Mouse (Mus musculus): ENCODE results near the gene Traf1. TPM values are rescaled to one million over a fixed set of nuclear protein-coding genes. Genes with fewer than 3 reads are reported as not detected.

Gene Traf1
- polyA plus RNA-seq (2015; fragmentation: Nextera tagmentation; extraction: Ambion mirVana), result 0.08 and 0.13 TPM in 2 replicates

DNA sequence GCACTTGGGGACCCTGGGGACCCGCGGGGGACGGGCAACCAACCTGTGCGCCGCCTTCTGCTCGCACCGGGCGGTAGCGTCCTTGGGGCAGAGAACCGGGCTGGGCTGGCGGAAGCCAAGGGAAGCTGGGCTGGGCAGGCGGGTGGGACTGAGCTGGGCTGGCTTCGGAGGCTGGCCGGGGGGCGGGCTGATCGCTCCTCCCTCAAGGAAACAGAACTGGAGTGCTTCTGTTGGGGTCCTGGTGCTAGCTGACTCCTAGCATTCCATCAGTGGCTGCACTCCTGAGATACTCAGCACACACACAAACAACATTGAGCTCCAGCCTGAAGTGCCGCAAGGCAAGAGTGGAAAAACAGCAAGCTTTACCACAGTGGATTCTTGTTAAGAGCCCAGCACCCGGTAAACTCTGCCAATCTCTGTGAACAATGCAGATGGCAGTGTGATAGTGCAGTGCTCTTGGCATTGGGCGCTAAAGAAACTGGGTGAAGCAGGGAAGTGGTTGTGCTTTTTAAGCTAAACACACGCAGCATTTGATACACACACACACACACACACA is at the start of gene Traf1:
TSS of gene Traf1 (minus strand) at position 292 of the 556 bp plus-strand sequence.
- H3K4me1 ChIP-seq (ENCODE audit: control insufficient read depth, low read depth, low read length), result peaks cover 3% of the 10 kb centered on the region
- 8% methylated on average over 20 of the region's 20 CpGs for WGBS (ENCODE audit: insufficient replicate concordance)
- no peak within 1 kb of the TSS for H3K27ac ChIP-seq (ENCODE audit: low read length)
- H3K4me2 ChIP-seq (ENCODE audit: low read depth, low read length), result peak within 1 kb of the TSS; percentile 35; the same call in 1 of the 2 replicates
- H3K9ac ChIP-seq (ENCODE audit: low read depth, low read length), result no peak within 1 kb of the TSS
- peaks cover 6% of the 10 kb centered on the region; the same call in 1 of the 2 replicates for H3K27me3 ChIP-seq (ENCODE audit: control insufficient read depth, insufficient read depth, low read depth, low read length)
- H3K36me3 ChIP-seq (ENCODE audit: control insufficient read depth, insufficient read depth), result no peaks in the 10 kb centered on the region
- H3K4me3 ChIP-seq (ENCODE audit: low read depth, low read length), result peak within 1 kb of the TSS; percentile 2; the same call in 1 of the 2 replicates
- ATAC-seq (ENCODE audit: low read depth), result no peak
- no peaks in the 10 kb centered on the region for H3K9me3 ChIP-seq (replicated peaks; ENCODE audit: control insufficient read depth, low read length)

DNA sequence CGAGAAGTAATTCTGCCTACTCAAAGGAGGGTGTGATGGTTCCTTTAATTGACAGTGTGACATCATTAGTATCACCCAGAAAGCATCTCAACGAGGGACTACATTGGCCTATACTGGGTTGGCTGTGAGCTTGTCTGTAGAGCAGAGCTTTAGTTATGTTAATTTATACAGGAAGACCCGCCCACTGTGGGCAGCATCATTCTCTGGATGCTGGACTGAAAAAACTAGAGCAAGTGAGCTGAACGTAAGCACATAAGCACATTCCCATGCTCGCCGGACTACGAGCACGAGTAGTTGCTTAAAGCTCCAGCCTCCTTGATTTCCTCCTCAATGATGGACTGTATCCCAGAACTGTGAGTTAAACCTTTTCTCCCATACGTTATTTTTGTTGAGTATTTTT is 37.4 kb upstream of the Traf1 start:
- Histone ChIP-seq H3K36me3 (ENCODE audit: control insufficient read depth, insufficient read depth) (no peaks in the 10 kb centered on the region), H3K27me3 (ENCODE audit: control insufficient read depth, insufficient read depth, low read depth, low read length) (no peaks in the 10 kb centered on the region)
- 62% methylated on average over 9 of the region's 9 CpGs for WGBS (ENCODE audit: insufficient replicate concordance)

GRCm38 (mm10) chr2:34996506-34996905 is 34.9 kb upstream of the Traf1 start:
- 48% methylated on average over 5 of the region's 5 CpGs for WGBS (ENCODE audit: insufficient replicate concordance)
- no peaks in the 10 kb centered on the region for H3K36me3 ChIP-seq (ENCODE audit: control insufficient read depth, insufficient read depth)
- no peak overlapping the region for H3K9ac ChIP-seq (ENCODE audit: low read depth, low read length)
- no peak for ATAC-seq (ENCODE audit: low read depth)
- H3K4me1 ChIP-seq (ENCODE audit: control insufficient read depth, low read depth, low read length), result no peaks in the 10 kb centered on the region
- no peak overlapping the region for H3K27ac ChIP-seq (ENCODE audit: low read length)
- H3K27me3 ChIP-seq (ENCODE audit: control insufficient read depth, insufficient read depth, low read depth, low read length), result no peaks in the 10 kb centered on the region
- H3K4me2 ChIP-seq (ENCODE audit: low read depth, low read length), result no peak overlapping the region
- H3K4me3 ChIP-seq (ENCODE audit: low read depth, low read length), result no peak overlapping the region
- H3K9me3 ChIP-seq (replicated peaks; ENCODE audit: control insufficient read depth, low read length), result no peaks in the 10 kb centered on the region

More for the DNA sequence above, 37.4 kb upstream of the Traf1 start:
- no peaks in the 10 kb centered on the region for H3K9me3 ChIP-seq (replicated peaks; ENCODE audit: control insufficient read depth, low read length)
- H3K4me3 ChIP-seq (ENCODE audit: low read depth, low read length), result no peak overlapping the region
- H3K4me1 ChIP-seq (ENCODE audit: control insufficient read depth, low read depth, low read length), result no peaks in the 10 kb centered on the region
- no peak overlapping the region for H3K4me2 ChIP-seq (ENCODE audit: low read depth, low read length)
- no peak for ATAC-seq (ENCODE audit: low read depth)
- no peak overlapping the region for H3K27ac ChIP-seq (ENCODE audit: low read length)
- no peak overlapping the region for H3K9ac ChIP-seq (ENCODE audit: low read depth, low read length)

GRCm38 (mm10) chr2:34993696-34994356 is 32.3 kb upstream of the Traf1 start:
- Histone ChIP-seq H3K4me3 (ENCODE audit: low read depth, low read length) (no peak overlapping the region), H3K36me3 (ENCODE audit: control insufficient read depth, insufficient read depth) (no peaks in the 10 kb centered on the region), H3K9ac (ENCODE audit: low read depth, low read length) (no peak overlapping the region)

GRCm38 (mm10) chr2:34992729-34993695 is 31.4 kb upstream of the Traf1 start:
- H3K36me3 ChIP-seq (ENCODE audit: control insufficient read depth, insufficient read depth), result no peaks in the 10 kb centered on the region
- no peaks in the 10 kb centered on the region for H3K27me3 ChIP-seq (ENCODE audit: control insufficient read depth, insufficient read depth, low read depth, low read length)
- no peak overlapping the region for H3K4me2 ChIP-seq (ENCODE audit: low read depth, low read length)
- no peak overlapping the region for H3K27ac ChIP-seq (ENCODE audit: low read length)
- no peaks in the 10 kb centered on the region for H3K9me3 ChIP-seq (replicated peaks; ENCODE audit: control insufficient read depth, low read length)
- H3K4me1 ChIP-seq (ENCODE audit: control insufficient read depth, low read depth, low read length), result no peaks in the 10 kb centered on the region
- ATAC-seq (ENCODE audit: low read depth), result no peak
- no peak overlapping the region for H3K4me3 ChIP-seq (ENCODE audit: low read depth, low read length)
- 22% methylated on average over 9 of the region's 9 CpGs for WGBS (ENCODE audit: insufficient replicate concordance)
- H3K9ac ChIP-seq (ENCODE audit: low read depth, low read length), result no peak overlapping the region

More at GRCm38 (mm10) chr2:34993696-34994356, 32.3 kb upstream of the Traf1 start:
- WGBS (ENCODE audit: insufficient replicate concordance), result 61% methylated on average over 5 of the region's 5 CpGs
- Histone ChIP-seq H3K4me2 (ENCODE audit: low read depth, low read length) (no peak overlapping the region), H3K27ac (ENCODE audit: low read length) (no peak overlapping the region), H3K4me1 (ENCODE audit: control insufficient read depth, low read depth, low read length) (no peaks in the 10 kb centered on the region), H3K9me3 (replicated peaks; ENCODE audit: control insufficient read depth, low read length) (no peaks in the 10 kb centered on the region), H3K27me3 (ENCODE audit: control insufficient read depth, insufficient read depth, low read depth, low read length) (no peaks in the 10 kb centered on the region)
- ATAC-seq (ENCODE audit: low read depth), result no peak

DNA sequence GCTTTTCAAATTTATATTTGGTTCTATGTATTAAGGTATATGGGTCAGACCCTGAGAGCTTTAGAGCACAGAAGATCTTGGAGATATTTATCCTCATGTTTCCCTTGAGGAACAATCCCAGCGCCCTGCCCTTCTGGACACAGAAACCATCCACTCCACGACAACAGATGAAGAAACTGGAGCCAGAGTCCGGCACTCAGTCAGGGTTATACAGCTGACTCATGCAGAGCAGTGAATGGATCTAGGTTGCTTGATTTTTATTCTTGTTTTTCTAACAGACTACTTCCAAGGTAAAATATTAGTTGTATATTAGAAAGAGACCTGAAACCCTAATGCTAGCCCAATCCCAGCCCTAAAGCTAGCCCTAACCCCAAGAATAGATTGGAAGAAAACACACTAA is 30.4 kb upstream of the Traf1 start:
- H3K27ac ChIP-seq (ENCODE audit: low read length), result no peak overlapping the region
- no peak for ATAC-seq (ENCODE audit: low read depth)
- H3K4me1 ChIP-seq (ENCODE audit: control insufficient read depth, low read depth, low read length), result no peaks in the 10 kb centered on the region
- no peaks in the 10 kb centered on the region for H3K36me3 ChIP-seq (ENCODE audit: control insufficient read depth, insufficient read depth)
- no peaks in the 10 kb centered on the region for H3K9me3 ChIP-seq (replicated peaks; ENCODE audit: control insufficient read depth, low read length)
- no peak overlapping the region for H3K4me3 ChIP-seq (ENCODE audit: low read depth, low read length)
- no peak overlapping the region for H3K9ac ChIP-seq (ENCODE audit: low read depth, low read length)
- no peak overlapping the region for H3K4me2 ChIP-seq (ENCODE audit: low read depth, low read length)
- 56% methylated on average over 3 of the region's 3 CpGs for WGBS (ENCODE audit: insufficient replicate concordance)
- H3K27me3 ChIP-seq (ENCODE audit: control insufficient read depth, insufficient read depth, low read depth, low read length), result no peaks in the 10 kb centered on the region

DNA sequence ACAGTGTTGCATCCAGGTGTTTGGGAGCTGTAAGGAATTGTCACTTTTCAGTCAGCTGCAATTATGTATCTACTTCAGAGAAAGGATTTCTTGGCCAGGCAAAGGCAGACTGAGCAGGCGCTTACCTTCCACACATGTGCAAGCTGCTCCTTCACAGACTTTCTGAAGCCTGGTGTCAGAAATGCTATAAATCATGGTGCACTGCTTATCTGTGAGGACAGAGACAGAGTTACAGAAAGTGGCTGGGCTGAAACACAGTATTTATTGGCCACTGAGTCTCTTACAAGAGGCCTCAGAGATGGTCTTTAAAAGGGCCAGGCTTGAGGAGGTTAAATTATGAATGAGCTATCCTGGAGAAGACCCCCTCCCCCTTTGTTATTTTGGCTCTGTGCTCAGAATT is 28.2 kb upstream of the Traf1 start:
- H3K27ac ChIP-seq (ENCODE audit: low read length), result no peak overlapping the region
- ATAC-seq (ENCODE audit: low read depth), result no peak
- H3K4me3 ChIP-seq (ENCODE audit: low read depth, low read length), result no peak overlapping the region
- no peaks in the 10 kb centered on the region for H3K36me3 ChIP-seq (ENCODE audit: control insufficient read depth, insufficient read depth)
- no peak overlapping the region for H3K4me2 ChIP-seq (ENCODE audit: low read depth, low read length)
- H3K9me3 ChIP-seq (replicated peaks; ENCODE audit: control insufficient read depth, low read length), result no peaks in the 10 kb centered on the region
- H3K4me1 ChIP-seq (ENCODE audit: control insufficient read depth, low read depth, low read length), result no peaks in the 10 kb centered on the region
- WGBS (ENCODE audit: insufficient replicate concordance), result 59% methylated on average over 1 of the region's 1 CpGs
- no peaks in the 10 kb centered on the region for H3K27me3 ChIP-seq (ENCODE audit: control insufficient read depth, insufficient read depth, low read depth, low read length)
- H3K9ac ChIP-seq (ENCODE audit: low read depth, low read length), result no peak overlapping the region

DNA sequence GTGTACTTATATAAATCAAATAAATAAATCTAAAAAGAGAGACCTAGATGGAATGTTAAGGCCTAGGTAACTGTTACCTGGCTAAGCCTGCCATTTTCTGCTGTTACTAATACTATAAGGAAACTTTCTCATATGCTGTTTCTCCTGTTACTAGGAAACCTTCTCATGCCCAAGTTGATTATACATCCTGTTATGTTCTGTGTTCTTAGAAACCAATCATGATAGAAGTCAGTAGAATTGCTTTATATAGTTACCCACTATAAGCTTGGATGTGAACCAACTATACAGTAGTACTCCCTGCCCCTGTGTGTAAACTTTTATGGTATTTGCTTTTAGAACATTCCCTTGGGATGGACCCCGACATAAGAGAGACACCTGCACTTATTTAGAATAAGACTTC is 26.0 kb upstream of the Traf1 start:
- Histone ChIP-seq H3K27ac (ENCODE audit: low read length) (no peak overlapping the region), H3K4me3 (ENCODE audit: low read depth, low read length) (no peak overlapping the region), H3K27me3 (ENCODE audit: control insufficient read depth, insufficient read depth, low read depth, low read length) (no peaks in the 10 kb centered on the region), H3K36me3 (ENCODE audit: control insufficient read depth, insufficient read depth) (no peaks in the 10 kb centered on the region), H3K4me1 (ENCODE audit: control insufficient read depth, low read depth, low read length) (peaks cover 2% of the 10 kb centered on the region; the same call in 1 of the 2 replicates), H3K9me3 (replicated peaks; ENCODE audit: control insufficient read depth, low read length) (no peaks in the 10 kb centered on the region), H3K4me2 (ENCODE audit: low read depth, low read length) (no peak overlapping the region), H3K9ac (ENCODE audit: low read depth, low read length) (no peak overlapping the region)
- WGBS (ENCODE audit: insufficient replicate concordance), result 52% methylated on average over 1 of the region's 1 CpGs
- ATAC-seq (ENCODE audit: low read depth), result no peak
